Mouse (Mus musculus) cerebellum, adult 18-20 months (tissue): ENCODE results near the gene Spata16.
"Not testable (repeated sequence)": the region's sequence is repeated elsewhere in the genome, so short reads cannot be mapped to it uniquely, and the experiment has no call there.

Source experiments
- DNase-seq, 2 experiments: peaks; one replicate each; pipeline ENCODE4 v3.0.0; 2021

Gene Spata16

GRCm38 (mm10) chr3:26637402-26637801 lies at the start of gene Spata16:
TSS of gene Spata16 (plus strand) at chr3:26637620.
- DNase-seq, result no peak

GRCm38 (mm10) chr3:26604861-26605260 lies 32.6 kb upstream of the Spata16 start:
- DNase-seq, result no peak

GRCm38 (mm10) chr3:26608531-26608930 lies 28.9 kb upstream of the Spata16 start:
- DNase-seq, result no peak

- DNase-seq, result no peak
Measured at GRCm38 (mm10) chr3:26639214-26639613, 1.8 kb downstream of the Spata16 start.

- DNase-seq, result no peak
Measured at GRCm38 (mm10) chr3:26639851-26640250, 2.4 kb downstream of the Spata16 start.

GRCm38 (mm10) chr3:26640321-26641075 lies 3.1 kb downstream of the Spata16 start:
- no peak for DNase-seq

- DNase-seq, result no peak
Measured at GRCm38 (mm10) chr3:26641351-26642249, 4.2 kb downstream of the Spata16 start.

- DNase-seq, result no peak
Measured at GRCm38 (mm10) chr3:26644136-26644535, 6.7 kb downstream of the Spata16 start.

- no peak for DNase-seq
Measured at GRCm38 (mm10) chr3:26646834-26647233, 9.4 kb downstream of the Spata16 start.

- no peak for DNase-seq
Measured at GRCm38 (mm10) chr3:26685832-26686231, 48.4 kb downstream of the Spata16 start.

- not testable (repeated sequence) for DNase-seq
Measured at GRCm38 (mm10) chr3:26709492-26709891, 72.1 kb downstream of the Spata16 start.

- DNase-seq, result no peak
Measured at GRCm38 (mm10) chr3:26727526-26727925, 90.1 kb downstream of the Spata16 start.

GRCm38 (mm10) chr3:26750492-26750891 lies 113.1 kb downstream of the Spata16 start:
- DNase-seq, result no peak

GRCm38 (mm10) chr3:26752441-26752840 lies 115.0 kb downstream of the Spata16 start:
- DNase-seq, result no peak

- no peak for DNase-seq
Measured at GRCm38 (mm10) chr3:26793334-26794101, 156.1 kb downstream of the Spata16 start.

- no peak for DNase-seq
Measured at GRCm38 (mm10) chr3:26795851-26796538, 158.6 kb downstream of the Spata16 start.

- no peak for DNase-seq
Measured at GRCm38 (mm10) chr3:26796954-26797353, 159.5 kb downstream of the Spata16 start.

- no peak for DNase-seq
Measured at GRCm38 (mm10) chr3:26814307-26814706, 176.9 kb downstream of the Spata16 start.

- no peak for DNase-seq
Measured at GRCm38 (mm10) chr3:26815764-26816163, 178.3 kb downstream of the Spata16 start.

GRCm38 (mm10) chr3:26819398-26819797 lies 182.0 kb downstream of the Spata16 start:
- DNase-seq, result no peak

- DNase-seq, result no peak
Measured at GRCm38 (mm10) chr3:26826958-26827839, 189.8 kb downstream of the Spata16 start.
